Mouse (Mus musculus) midbrain, embryonic 11.5 days (tissue): ENCODE measurements around the gene Bik. TPM values are rescaled to one million over a fixed set of nuclear protein-coding genes. Genes with fewer than 3 reads are reported as not detected.

Experiments used
- ATAC-seq: fragments of 200-750 bp; cut with Nextera tagmentation; 2 replicates; pipeline ENCODE4 v1.8.0; 2017; ENCODE audit warnings: moderate TSS enrichment, moderate library complexity; ENCODE audit not compliant: low FRiP score
- DNase-seq: peaks from one replicate; pipeline ENCODE4 v3.0.0; 2015; ENCODE audit warnings: low spot score; ENCODE audit errors: missing footprints
- H3K27ac ChIP-seq: fragments of 300-500 bp; sonication (generic); 2 replicates; pipeline ENCODE4 v1.5.1; 2014; ENCODE audit warnings: low read depth, low read length
- H3K27me3 ChIP-seq: fragments of 300-500 bp; sonication (generic); 2 replicates; pipeline ENCODE4 v1.6.1; 2014; ENCODE audit warnings: mild to moderate bottlenecking, low read length, moderate library complexity, mixed read lengths; ENCODE audit not compliant: control insufficient read depth, insufficient read depth
- H3K36me3 ChIP-seq: fragments of 300-500 bp; sonication (generic); 2 replicates; pipeline ENCODE4 v1.6.1; 2014; ENCODE audit warnings: mild to moderate bottlenecking, low read length, moderate library complexity, mixed read lengths; ENCODE audit not compliant: control insufficient read depth, insufficient read depth
- H3K4me1 ChIP-seq: fragments of 300-500 bp; sonication (generic); 2 replicates; pipeline ENCODE4 v1.6.1; 2014; ENCODE audit warnings: low read length; ENCODE audit not compliant: control insufficient read depth, insufficient read depth
- H3K4me2 ChIP-seq: fragments of 300-500 bp; sonication (generic); 2 replicates; pipeline ENCODE4 v1.6.1; 2014; ENCODE audit warnings: mild to moderate bottlenecking, moderate library complexity
- H3K4me3 ChIP-seq: fragments of 300-500 bp; sonication (generic); 2 replicates; pipeline ENCODE4 v1.5.1; 2014; ENCODE audit warnings: low read depth, low read length
- H3K9ac ChIP-seq: fragments of 300-500 bp; sonication (generic); 2 replicates; pipeline ENCODE4 v1.6.1; 2014; ENCODE audit warnings: low read length
- H3K9me3 ChIP-seq: fragments of 300-500 bp; sonication (generic); 2 replicates; pipeline ENCODE4 v1.6.1; 2016; ENCODE audit warnings: low read length; ENCODE audit not compliant: control insufficient read depth
- WGBS: fragments of 180-500 bp; shearing (Covaris S2); extraction: QIAGEN DNeasy Blood & Tissue Kit; methylation state at CpG from one replicate; pipeline ENCODE4 v1.1.7; 2014; 5-methylcytosine and 5-hydroxymethylcytosine counted together
- polyA plus RNA-seq: library from polyadenylated mRNA; unstranded; fragments of >200 nt; fragmentation: Nextera tagmentation; extraction: Ambion mirVana; gene quantifications from 2 replicates; pipeline ENCODE4 v1.2.1, GENCODE M21; 2014

Gene Bik
- polyA plus RNA-seq, 1 experiment from 2014 or later = 2.8 TPM

DNA sequence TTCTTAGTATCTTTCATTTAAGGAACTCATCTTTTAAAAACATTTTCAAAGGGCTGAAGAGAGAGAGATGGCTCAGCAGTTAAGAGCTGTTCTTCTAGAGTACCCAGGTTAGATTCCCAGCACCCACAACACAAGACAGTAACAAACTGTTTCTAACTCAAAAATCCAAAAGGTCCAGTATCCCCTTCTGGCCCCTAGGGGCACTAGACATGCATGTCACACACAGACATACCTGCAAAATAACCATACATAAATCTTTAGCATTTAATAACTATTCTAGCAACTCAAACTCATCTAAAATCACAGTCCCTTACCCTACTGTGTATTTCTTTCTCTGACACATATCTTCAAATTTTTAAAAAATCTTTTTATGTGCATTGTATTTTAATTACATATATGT is 27.2 kb downstream of the Bik start:
- peaks cover 4% of the 10 kb centered on the region for H3K4me1 ChIP-seq
- DNase-seq (no peak), ATAC-seq (no peak)
- no peak overlapping the region for H3K4me3 ChIP-seq
- H3K36me3 ChIP-seq = peaks cover 3% of the 10 kb centered on the region; the same call in 1 of the 2 replicates
- no peak overlapping the region for H3K27ac ChIP-seq
- H3K4me2 ChIP-seq = no peak overlapping the region
- no peaks in the 10 kb centered on the region for H3K9me3 ChIP-seq
- no peaks in the 10 kb centered on the region for H3K27me3 ChIP-seq
- H3K9ac ChIP-seq = no peak overlapping the region

DNA sequence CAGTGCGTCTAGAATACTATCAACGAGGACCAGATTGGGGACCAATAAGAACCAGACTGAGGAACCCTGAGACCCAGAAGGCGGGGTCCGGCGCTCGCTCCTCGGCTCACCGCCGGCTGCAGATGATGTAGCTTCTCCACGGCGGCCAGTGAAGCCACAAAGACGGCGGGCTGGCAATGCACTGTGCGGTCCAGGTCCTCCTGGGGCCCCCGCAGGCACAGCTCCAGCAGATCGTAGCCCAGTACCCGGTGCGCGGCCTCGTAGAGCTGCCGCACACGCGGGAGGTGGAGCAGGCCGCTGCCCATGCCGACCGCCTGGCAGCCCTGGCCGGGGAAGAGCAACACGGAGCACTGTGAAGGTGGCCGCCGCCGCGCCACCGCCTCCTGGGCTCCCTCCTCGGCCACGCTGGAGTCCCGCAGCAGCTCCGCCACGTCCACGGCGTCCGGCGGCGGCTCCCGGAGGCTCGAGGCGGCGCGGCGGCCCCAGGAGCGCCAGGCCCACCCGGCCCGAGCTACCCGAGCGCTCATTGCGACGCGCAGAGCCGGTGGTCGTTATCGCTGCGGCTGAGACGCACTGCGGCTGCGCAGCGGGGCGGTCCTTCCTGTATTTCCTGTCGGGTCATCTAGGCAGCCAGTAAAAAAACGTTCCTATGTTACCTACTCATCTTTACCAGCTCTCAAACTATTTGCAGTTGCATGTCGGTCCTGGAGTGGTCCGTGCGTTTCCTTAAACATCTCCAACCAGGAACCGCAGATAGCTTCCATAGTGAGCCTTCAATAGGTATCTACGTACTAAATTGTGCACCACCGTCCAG is 28.7 kb downstream of the Bik start:
- H3K4me3 ChIP-seq = peak overlapping the region; percentile 86
- under 1% methylated on average over 74 of the region's 74 CpGs for WGBS
- no peaks in the 10 kb centered on the region for H3K27me3 ChIP-seq
- peaks cover 4% of the 10 kb centered on the region for H3K4me1 ChIP-seq
- peak overlapping the region; percentile 82 for H3K27ac ChIP-seq
- H3K4me2 ChIP-seq = peak overlapping the region; percentile 85
- peak; percentile 93 for ATAC-seq
- no peaks in the 10 kb centered on the region for H3K36me3 ChIP-seq
- DNase-seq = peak; percentile 99
- H3K9ac ChIP-seq = peak overlapping the region; percentile 98
- H3K9me3 ChIP-seq = no peaks in the 10 kb centered on the region

DNA sequence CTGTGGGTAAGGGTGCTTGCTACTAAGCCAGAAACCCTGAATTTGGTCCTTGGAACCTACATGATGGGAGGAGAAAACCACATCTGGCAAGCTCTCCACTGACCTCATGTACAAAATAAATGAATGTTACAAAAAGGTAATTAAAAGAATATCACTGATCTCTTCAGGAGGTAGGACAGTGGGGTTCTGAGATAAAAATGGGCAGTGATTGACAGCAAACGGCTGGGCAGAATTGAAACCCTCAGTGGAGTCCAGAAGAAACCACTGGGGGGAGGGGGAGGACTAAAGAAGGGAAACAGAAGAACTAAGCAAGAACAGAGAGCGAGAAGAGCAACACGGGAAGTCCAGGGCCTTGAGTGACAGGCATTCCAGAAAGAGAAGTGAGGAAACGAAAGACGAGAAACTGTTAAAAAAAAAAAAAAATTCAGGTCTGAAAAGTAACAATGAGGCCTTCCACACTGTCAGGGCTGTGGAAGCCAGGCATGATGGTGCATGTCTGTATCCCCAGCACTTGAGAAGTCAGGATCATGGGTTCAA is 34.3 kb downstream of the Bik start:
- WGBS = 72% methylated on average over 5 of the region's 5 CpGs
- H3K9me3 ChIP-seq = no peaks in the 10 kb centered on the region

DNA sequence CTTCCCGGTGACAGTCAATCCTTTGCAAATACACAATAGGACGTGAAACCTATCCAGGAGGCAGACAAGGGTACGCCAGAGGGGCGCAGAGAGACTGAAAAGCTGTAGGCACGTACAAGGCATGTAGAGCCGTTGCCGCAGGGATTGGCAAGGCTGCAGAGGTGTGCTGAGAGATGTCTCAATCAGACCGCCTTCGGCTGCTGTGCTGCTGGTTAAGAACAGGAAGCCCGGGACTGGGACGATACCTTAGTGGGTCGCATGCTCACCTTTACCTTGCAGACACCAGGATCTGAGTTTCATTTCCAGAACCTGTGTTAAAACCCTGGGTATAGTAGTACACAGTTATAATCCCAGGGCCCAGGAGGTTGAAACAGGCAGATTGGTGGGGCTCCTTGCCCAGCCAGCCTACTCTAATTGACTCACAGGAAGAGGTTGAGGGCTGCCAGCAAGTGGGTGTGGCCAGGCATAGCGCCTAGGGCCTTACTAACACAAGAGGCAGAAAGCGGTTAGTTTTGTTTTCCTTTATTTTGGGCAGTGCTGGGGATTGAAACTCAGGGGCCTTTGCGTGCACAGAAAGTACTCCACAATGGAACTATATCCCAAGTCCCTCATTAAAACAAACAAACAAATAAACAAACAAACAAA is 36.1 kb downstream of the Bik start:
- Histone ChIP-seq H3K27ac (no peak overlapping the region), H3K27me3 (no peaks in the 10 kb centered on the region; the same call in 1 of the 2 replicates), H3K4me1 (peaks cover 6% of the 10 kb centered on the region), H3K4me2 (no peak overlapping the region), H3K9me3 (no peaks in the 10 kb centered on the region), H3K4me3 (no peak overlapping the region), H3K36me3 (no peaks in the 10 kb centered on the region), H3K9ac (no peak overlapping the region)
- ATAC-seq (no peak), DNase-seq (no peak)
- 39% methylated on average over 15 of the region's 15 CpGs for WGBS

More for the DNA sequence above, 34.3 kb downstream of the Bik start:
- DNase-seq (peak; percentile 83), ATAC-seq (no peak)
- H3K4me2 ChIP-seq = no peak overlapping the region
- H3K9ac ChIP-seq = no peak overlapping the region
- no peak overlapping the region for H3K4me3 ChIP-seq
- H3K27ac ChIP-seq = no peak overlapping the region
- H3K27me3 ChIP-seq = no peaks in the 10 kb centered on the region; the same call in 1 of the 2 replicates
- H3K36me3 ChIP-seq = no peaks in the 10 kb centered on the region
- H3K4me1 ChIP-seq = peaks cover 6% of the 10 kb centered on the region

DNA sequence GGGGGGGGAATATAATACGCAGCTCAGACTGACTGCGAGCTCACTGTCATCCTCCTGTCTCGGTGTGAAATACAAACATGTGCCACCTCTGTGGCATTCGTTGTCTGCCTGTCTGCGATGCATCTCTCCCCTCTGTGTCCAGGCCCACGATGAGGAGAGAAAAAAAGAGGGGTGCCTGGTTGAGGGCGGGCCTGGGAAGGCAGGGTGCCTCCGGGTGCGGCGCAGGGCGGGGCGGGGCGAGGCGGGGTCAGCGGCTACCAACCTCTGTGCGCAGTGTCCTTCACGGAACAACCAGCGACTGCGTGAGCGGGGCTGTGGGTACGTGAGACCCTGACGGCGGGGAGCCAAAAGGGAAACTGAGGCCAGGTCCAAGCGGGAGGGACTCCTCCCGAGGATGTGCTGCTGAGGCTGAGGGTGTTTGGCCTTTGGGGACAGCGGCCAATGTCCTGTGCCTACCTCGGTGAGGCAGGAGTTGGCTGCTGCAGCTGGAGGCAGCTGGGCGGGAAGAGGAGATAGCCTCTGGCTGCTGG is 36.7 kb downstream of the Bik start, which contains the start of the genes Tspo and Mcat:
Gene Tspo, plus strand, starts transcription at position 266 of the 530 bp plus-strand sequence.
Gene Mcat, minus strand, starts transcription at position 461 of the 530 bp plus-strand sequence.
- DNase-seq = no peak
- H3K27ac ChIP-seq = no peak within 1 kb of the TSS
- WGBS = under 1% methylated on average over 28 of the region's 28 CpGs

DNA sequence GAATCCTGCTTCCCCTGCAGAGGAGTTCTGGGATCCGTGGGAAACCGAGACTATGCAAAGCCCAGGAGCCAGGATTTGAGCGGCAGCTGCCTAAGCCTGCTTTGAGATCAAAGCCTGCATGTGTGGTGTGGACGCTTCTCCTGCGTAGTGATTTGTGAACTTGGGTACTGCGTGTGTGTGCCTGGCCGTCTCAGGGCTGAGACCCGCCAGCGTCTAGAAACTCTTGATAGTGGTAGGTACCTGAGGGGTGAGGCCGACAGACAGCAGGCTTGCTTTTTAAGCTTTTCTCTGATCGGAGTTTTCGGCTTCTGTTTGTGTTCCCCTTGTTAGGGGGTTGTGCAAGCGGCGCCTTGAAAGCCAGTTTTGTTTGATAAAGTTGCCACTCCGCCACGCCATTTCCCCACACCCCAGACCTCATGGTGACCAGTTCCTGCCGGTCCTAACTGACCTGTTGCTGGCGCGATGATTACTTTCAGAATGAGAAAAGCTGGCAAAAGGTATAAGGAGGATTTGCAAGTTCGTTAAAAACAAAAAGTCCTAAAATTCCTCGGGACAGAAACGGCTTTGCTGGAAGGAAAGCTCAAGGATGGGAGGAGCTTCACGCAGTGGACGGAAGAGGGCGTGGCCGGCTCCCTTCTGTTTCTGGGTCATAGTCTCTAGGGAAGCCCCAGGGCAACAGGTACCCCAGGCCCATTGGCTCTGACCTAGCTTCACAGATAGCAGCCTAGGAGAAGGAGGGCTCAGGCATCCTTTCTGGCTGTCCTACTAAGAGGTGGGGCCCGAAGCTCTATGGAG is 37.4 kb downstream of the Bik start:
- WGBS = 2% methylated on average over 27 of the region's 27 CpGs
- H3K9ac ChIP-seq = peak overlapping the region; percentile 66
- H3K27ac ChIP-seq = no peak overlapping the region
- H3K4me1 ChIP-seq = peaks cover 6% of the 10 kb centered on the region
- H3K9me3 ChIP-seq = no peaks in the 10 kb centered on the region
- ATAC-seq (peak; percentile 61), DNase-seq (peak; percentile 97)
- no peaks in the 10 kb centered on the region; the same call in none of the 2 replicates for H3K27me3 ChIP-seq
- H3K36me3 ChIP-seq = no peaks in the 10 kb centered on the region
- H3K4me2 ChIP-seq = peak overlapping the region; percentile 73
- peak overlapping the region; percentile 40 for H3K4me3 ChIP-seq

More for the DNA sequence above, 36.7 kb downstream of the Bik start, which contains the start of the genes Tspo and Mcat:
- H3K4me1 ChIP-seq = peaks cover 6% of the 10 kb centered on the region
- peak within 1 kb of the TSS; percentile 73 for H3K4me2 ChIP-seq
- H3K36me3 ChIP-seq = no peaks in the 10 kb centered on the region
- peak; percentile 58; the same call in 1 of the 2 replicates for ATAC-seq
- peak within 1 kb of the TSS; percentile 66 for H3K9ac ChIP-seq
- H3K4me3 ChIP-seq = peak within 1 kb of the TSS; percentile 40
- H3K9me3 ChIP-seq = no peaks in the 10 kb centered on the region
- no peaks in the 10 kb centered on the region; the same call in none of the 2 replicates for H3K27me3 ChIP-seq

DNA sequence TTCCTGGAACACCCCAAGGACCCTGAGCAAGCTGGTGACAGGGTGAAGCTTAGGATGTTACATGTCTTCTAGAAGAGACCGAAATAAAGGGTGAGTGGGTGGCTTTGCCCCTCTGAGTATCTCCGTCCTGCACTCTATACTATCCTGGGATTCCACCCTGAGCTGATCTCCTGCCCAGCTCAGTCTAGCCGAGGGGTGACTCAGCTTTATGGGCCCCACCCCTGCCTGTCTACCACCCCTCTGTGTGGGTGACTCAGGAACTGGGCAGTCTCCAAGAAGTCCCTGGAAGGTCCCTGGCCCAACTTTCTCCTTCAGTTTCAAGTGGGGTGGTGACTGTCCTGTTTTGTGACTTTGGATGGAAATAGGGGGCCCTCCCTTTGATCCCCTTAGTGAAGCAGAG is 38.8 kb downstream of the Bik start:
- Histone ChIP-seq H3K27ac (no peak overlapping the region), H3K27me3 (no peaks in the 10 kb centered on the region; the same call in none of the 2 replicates), H3K4me2 (no peak overlapping the region), H3K4me1 (peaks cover 6% of the 10 kb centered on the region), H3K9ac (no peak overlapping the region), H3K9me3 (no peaks in the 10 kb centered on the region), H3K36me3 (no peaks in the 10 kb centered on the region), H3K4me3 (no peak overlapping the region)
- DNase-seq (no peak), ATAC-seq (no peak)
- 83% methylated on average over 3 of the region's 3 CpGs for WGBS

DNA sequence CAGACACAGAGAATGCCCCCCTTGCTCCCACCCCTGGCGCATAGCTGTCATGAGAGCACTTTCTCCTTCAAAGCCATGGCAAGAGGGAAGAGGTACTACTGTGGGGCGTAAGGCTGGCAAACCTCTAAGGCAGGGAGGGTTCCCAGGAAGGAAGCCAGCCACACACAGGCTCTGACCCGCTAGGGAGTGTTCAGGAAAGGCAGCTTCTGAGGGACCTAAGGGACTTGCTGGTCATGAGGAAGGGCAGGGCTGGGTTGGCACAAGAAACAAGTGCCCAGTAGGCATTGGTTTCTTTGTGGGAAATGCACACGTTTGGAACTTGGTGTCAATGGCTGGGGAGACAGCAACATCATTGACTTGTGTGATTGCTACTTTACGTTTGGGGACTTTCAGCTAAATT is 39.3 kb downstream of the Bik start:
- H3K4me1 ChIP-seq = peaks cover 6% of the 10 kb centered on the region
- WGBS = 73% methylated on average over 5 of the region's 5 CpGs

More for the DNA sequence above, 39.3 kb downstream of the Bik start:
- Histone ChIP-seq H3K4me3 (no peak overlapping the region), H3K36me3 (no peaks in the 10 kb centered on the region), H3K27ac (no peak overlapping the region), H3K9ac (no peak overlapping the region), H3K4me2 (no peak overlapping the region), H3K27me3 (no peaks in the 10 kb centered on the region; the same call in none of the 2 replicates), H3K9me3 (no peaks in the 10 kb centered on the region)
- DNase-seq = no peak
- ATAC-seq = no peak
